Mouse (Mus musculus): ENCODE results near the gene Sftpa1. TPM values are rescaled to one million over a fixed set of nuclear protein-coding genes. Genes with fewer than 3 reads are reported as not detected.

Gene Sftpa1
- polyA plus RNA-seq, 1 experiment from 2014 or later = 0.14 TPM

DNA sequence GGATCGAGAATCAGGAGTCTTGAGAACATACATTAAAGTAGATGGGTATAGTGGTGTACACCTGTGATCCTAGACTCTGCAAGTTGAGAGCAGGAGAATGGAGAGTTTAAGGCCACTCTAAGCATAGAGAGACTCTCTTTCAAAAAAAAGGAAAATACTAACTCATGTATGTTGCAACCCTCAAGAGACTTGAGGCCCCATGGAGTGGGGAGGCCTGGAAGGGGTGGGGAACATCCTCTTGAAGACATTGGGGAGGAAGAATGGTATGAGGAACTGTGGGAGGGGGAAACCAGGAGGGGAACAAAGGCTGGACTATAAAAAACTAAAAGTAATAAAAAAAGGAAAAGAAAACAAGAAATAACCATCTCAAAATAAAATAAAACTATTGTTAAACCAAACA lies 37.0 kb downstream of the Sftpa1 start:
- no peaks in the 10 kb centered on the region for H3K36me3 ChIP-seq (ENCODE audit: control insufficient read depth, insufficient read depth)
- no peaks in the 10 kb centered on the region for H3K4me1 ChIP-seq (replicated peaks; ENCODE audit: control insufficient read depth, insufficient read depth, low read length)
- H3K4me2 ChIP-seq (replicated peaks; ENCODE audit: low read depth) = no peak overlapping the region
- no peaks in the 10 kb centered on the region for H3K27me3 ChIP-seq (replicated peaks; ENCODE audit: control insufficient read depth, insufficient read depth, low read length)
- no peak overlapping the region for H3K9ac ChIP-seq (ENCODE audit: low read depth, low read length)
- H3K27ac ChIP-seq (ENCODE audit: low read depth, low read length) = no peak overlapping the region
- 83% methylated on average over 1 of the region's 1 CpGs for WGBS
- ATAC-seq = no peak
- TF ChIP-seq CTCF (IDR thresholded peaks at IDR 0.05; ENCODE audit: low read depth) = no peak
- no peaks in the 10 kb centered on the region for H3K9me3 ChIP-seq (ENCODE audit: control insufficient read depth)
- no peak overlapping the region for H3K4me3 ChIP-seq (ENCODE audit: low read depth, low read length)

GRCm38 (mm10) chr14:41170514-41170913 lies 38.9 kb downstream of the Sftpa1 start:
- H3K9me3 ChIP-seq (ENCODE audit: control insufficient read depth) = no peaks in the 10 kb centered on the region
- no peak overlapping the region for H3K9ac ChIP-seq (ENCODE audit: low read depth, low read length)
- H3K4me3 ChIP-seq (ENCODE audit: low read depth, low read length) = no peak overlapping the region
- no peak for ATAC-seq
- no peak overlapping the region for H3K27ac ChIP-seq (ENCODE audit: low read depth, low read length)
- H3K4me1 ChIP-seq (replicated peaks; ENCODE audit: control insufficient read depth, insufficient read depth, low read length) = no peaks in the 10 kb centered on the region
- 48% methylated on average over 2 of the region's 2 CpGs for WGBS
- H3K4me2 ChIP-seq (replicated peaks; ENCODE audit: low read depth) = no peak overlapping the region
- TF ChIP-seq CTCF (IDR thresholded peaks at IDR 0.05; ENCODE audit: low read depth) = no peak
- H3K36me3 ChIP-seq (ENCODE audit: control insufficient read depth, insufficient read depth) = no peaks in the 10 kb centered on the region
- H3K27me3 ChIP-seq (replicated peaks; ENCODE audit: control insufficient read depth, insufficient read depth, low read length) = no peaks in the 10 kb centered on the region

DNA sequence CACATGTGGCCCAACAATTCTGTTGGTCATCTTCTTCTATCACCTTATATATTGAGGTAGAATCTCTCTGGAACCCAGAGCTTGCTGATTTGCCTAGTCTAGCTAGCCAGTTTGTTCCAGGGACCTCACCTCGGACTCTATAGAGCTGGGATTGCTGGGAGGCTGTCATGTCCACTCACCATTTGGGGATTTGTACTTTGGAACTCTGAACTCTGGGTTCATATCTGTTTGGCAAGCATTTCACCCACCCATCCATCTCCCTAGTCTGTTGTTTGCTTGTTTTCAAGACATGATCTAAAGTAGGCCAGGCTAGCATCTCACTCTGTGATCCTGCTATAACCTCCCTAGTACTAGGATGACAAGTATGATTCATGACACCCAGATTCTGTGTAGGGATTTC lies 43.2 kb downstream of the Sftpa1 start:
- Histone ChIP-seq H3K9me3 (ENCODE audit: control insufficient read depth) (no peaks in the 10 kb centered on the region), H3K4me3 (ENCODE audit: low read depth, low read length) (no peak overlapping the region), H3K4me1 (replicated peaks; ENCODE audit: control insufficient read depth, insufficient read depth, low read length) (no peaks in the 10 kb centered on the region), H3K9ac (ENCODE audit: low read depth, low read length) (no peak overlapping the region), H3K27me3 (replicated peaks; ENCODE audit: control insufficient read depth, insufficient read depth, low read length) (no peaks in the 10 kb centered on the region), H3K4me2 (replicated peaks; ENCODE audit: low read depth) (no peak overlapping the region), H3K36me3 (ENCODE audit: control insufficient read depth, insufficient read depth) (no peaks in the 10 kb centered on the region), H3K27ac (ENCODE audit: low read depth, low read length) (no peak overlapping the region)
- 68% methylated on average over 1 of the region's 1 CpGs for WGBS
- no peak for TF ChIP-seq CTCF (IDR thresholded peaks at IDR 0.05; ENCODE audit: low read depth)
- ATAC-seq = no peak

- Histone ChIP-seq H3K4me1 (replicated peaks; ENCODE audit: control insufficient read depth, insufficient read depth, low read length) (no peaks in the 10 kb centered on the region), H3K9ac (ENCODE audit: low read depth, low read length) (no peak within 1 kb of the TSS), H3K36me3 (ENCODE audit: control insufficient read depth, insufficient read depth) (no peaks in the 10 kb centered on the region), H3K4me3 (ENCODE audit: low read depth, low read length) (no peak within 1 kb of the TSS), H3K27me3 (replicated peaks; ENCODE audit: control insufficient read depth, insufficient read depth, low read length) (no peaks in the 10 kb centered on the region), H3K27ac (ENCODE audit: low read depth, low read length) (no peak within 1 kb of the TSS), H3K4me2 (replicated peaks; ENCODE audit: low read depth) (no peak within 1 kb of the TSS), H3K9me3 (ENCODE audit: control insufficient read depth) (no peaks in the 10 kb centered on the region)
- TF ChIP-seq CTCF (IDR thresholded peaks at IDR 0.05; ENCODE audit: low read depth) = no peak
- ATAC-seq = no peak
- 60% methylated on average over 4 of the region's 4 CpGs for WGBS
Observed at GRCm38 (mm10) chr14:41185059-41185821, 53.7 kb downstream of the Sftpa1 start, which contains the start of gene Sftpd. Gene Sftpd (minus strand): TSS chr14:41185149.

Other genes starting within 250 kb of the Sftpa1 start
- gene Sh2d4b, start 238.5 kb upstream of the Sftpa1 start, polyA plus RNA-seq (2015; fragmentation: Nextera tagmentation; extraction: Ambion mirVana) = not detected in 2 replicates
- gene Tspan14, start 165.0 kb upstream of the Sftpa1 start, polyA plus RNA-seq (2015; fragmentation: Nextera tagmentation; extraction: Ambion mirVana) = 30.5 and 33.3 TPM in 2 replicates
- gene Fam213a, start 118.0 kb upstream of the Sftpa1 start, polyA plus RNA-seq (2015; fragmentation: Nextera tagmentation; extraction: Ambion mirVana) = 86.9 and 96.2 TPM in 2 replicates
- gene Dydc2, start 62.6 kb upstream of the Sftpa1 start, polyA plus RNA-seq (2015; fragmentation: Nextera tagmentation; extraction: Ambion mirVana) = not detected in 2 replicates
- not detected in 2 replicates for gene Dydc1, start 58.9 kb upstream of the Sftpa1 start, polyA plus RNA-seq (2015; fragmentation: Nextera tagmentation; extraction: Ambion mirVana)
- 0.08 TPM in 1 of 2 replicates, not detected in the other for gene Mat1a, start 26.7 kb upstream of the Sftpa1 start, polyA plus RNA-seq (2015; fragmentation: Nextera tagmentation; extraction: Ambion mirVana)
- gene Mbl1, start 19.7 kb downstream of the Sftpa1 start, polyA plus RNA-seq (2015; fragmentation: Nextera tagmentation; extraction: Ambion mirVana) = not detected in 2 replicates
- gene Sftpd, start 53.4 kb downstream of the Sftpa1 start, polyA plus RNA-seq (2015; fragmentation: Nextera tagmentation; extraction: Ambion mirVana) = 0.12 and 0.23 TPM in 2 replicates
- gene Gm2832, start 147.0 kb downstream of the Sftpa1 start, polyA plus RNA-seq (2015; fragmentation: Nextera tagmentation; extraction: Ambion mirVana) = not detected in 2 replicates
- gene Gm5798, start 216.8 kb downstream of the Sftpa1 start, polyA plus RNA-seq (2015; fragmentation: Nextera tagmentation; extraction: Ambion mirVana) = not detected in 2 replicates